Mouse (Mus musculus) MEL-GATA-1-ER (cell line): ENCODE data around the gene Ipo13.

ENCODE experiments used
- DNase-seq: peaks from one replicate; pipeline ENCODE4 v3.0.0-alpha.2; 2012; ENCODE audit warnings: low read depth; ENCODE audit errors: extremely low read depth

Gene Ipo13

DNA sequence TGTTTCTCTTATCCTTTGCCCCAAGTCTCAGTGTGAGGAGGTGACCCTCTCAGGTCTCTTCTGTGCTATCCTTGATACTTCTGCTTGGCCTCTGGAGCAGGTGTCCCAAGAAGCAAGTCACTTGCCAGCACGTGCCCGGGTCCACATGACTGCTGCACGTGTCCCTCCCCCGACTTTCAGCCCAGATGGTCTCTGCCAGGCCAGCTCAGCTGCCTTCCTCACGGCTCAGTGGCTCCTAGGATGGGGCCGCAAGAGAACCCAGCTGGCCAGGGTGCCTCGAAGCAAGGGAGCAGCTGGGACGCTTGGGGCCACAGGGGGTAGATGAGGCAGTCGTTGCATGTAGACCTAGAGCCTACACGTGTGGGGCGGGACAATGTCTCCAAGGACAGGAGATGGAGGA is 69.5 kb downstream of the Ipo13 start:
- no peak for DNase-seq
